Mouse (Mus musculus) layer of hippocampus, postnatal 25 days (tissue): ENCODE measurements at regions not wholly inside any gene's neighbourhood (a gene's known extent, or its start where the extent isn't known, plus 50 kb on each side); places are given as distances from the start of the nearest gene placed in this dataset.

Experiments
- DNase-seq, 2 experiments: peaks; one replicate each; pipeline ENCODE4 v3.0.0; 2022; ENCODE audit warnings: mixed read lengths in 2 of 2, low spot score in 1 of 2; ENCODE audit errors: extremely low spot score in 1 of 2

- peak; percentile 9 to 31 for DNase-seq
Measured at GRCm38 (mm10) chr12:60820979-60821378, 702.0 kb upstream of the Lrfn5 start.
